Mouse (Mus musculus) G1E (cell line): ENCODE measurements around the gene Il22ra1.

ENCODE experiments used
- CTCF ChIP-seq: IDR thresholded peaks from 2 replicates; pipeline ENCODE4 v1.5.1; 2012; ENCODE audit warnings: low read depth, low read length, inconsistent platforms, mixed read lengths
- GATA2 ChIP-seq: IDR thresholded peaks from 2 replicates; pipeline ENCODE4 v1.6.1; 2012; ENCODE audit warnings: low read depth, low read length, inconsistent platforms, borderline replicate concordance

DNA sequence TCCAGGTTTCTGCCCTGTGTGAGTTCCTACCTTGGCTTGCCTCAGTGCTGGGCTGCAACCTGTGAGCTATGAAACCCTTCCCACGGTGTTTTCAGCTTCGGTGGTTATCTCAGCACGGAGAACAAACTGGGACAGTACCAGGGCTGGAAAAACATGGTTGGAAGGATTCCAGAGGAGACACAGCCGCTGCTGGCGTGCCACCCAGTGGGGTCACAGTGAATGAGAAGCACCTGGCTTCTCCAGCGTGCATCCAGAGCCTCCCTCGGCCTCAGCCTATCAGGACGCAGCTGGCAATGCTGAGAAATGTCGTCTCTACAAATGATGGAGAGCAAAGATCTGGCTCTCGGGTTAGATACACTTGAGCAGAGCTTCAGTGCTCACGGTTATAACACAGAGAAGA is 1.6 kb upstream of the Il22ra1 start:
- no peak for TF ChIP-seq CTCF
- TF ChIP-seq GATA2: no peak
